Mouse (Mus musculus): ENCODE measurements around the gene Sorbs2.

The Sorbs2 gene

DNA sequence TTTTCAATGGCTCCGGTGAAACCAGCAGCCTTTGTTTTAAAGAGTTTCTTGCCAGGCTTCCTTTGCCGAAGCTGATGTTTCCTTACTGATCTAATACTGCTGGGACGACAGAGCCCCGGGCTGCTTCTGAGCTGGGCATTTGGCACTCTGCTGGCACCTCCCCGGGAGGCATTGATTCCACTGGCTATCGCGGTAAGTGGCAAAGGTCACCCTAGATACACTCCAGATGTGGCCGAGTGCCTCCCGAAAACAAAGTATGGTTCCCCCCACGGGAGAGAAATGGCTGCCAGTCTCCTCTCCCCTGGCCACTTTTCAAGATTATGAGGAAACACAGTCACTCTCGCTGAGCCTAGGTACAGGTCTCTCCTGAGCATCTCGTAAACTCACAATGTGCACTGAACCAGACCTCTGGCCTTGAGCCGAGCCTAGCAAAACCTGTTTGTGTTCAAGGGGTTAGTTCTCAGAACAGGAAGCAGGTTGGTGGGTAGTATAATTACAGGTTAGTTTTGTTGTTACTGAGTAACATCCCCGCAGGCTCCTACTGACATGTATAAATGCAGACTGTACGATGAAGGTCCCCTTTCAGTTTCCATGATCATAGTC, 114.1 kb downstream of the Sorbs2 start:
- peak; percentile 6 for DNase-seq (ENCODE audit: low spot score)

DNA sequence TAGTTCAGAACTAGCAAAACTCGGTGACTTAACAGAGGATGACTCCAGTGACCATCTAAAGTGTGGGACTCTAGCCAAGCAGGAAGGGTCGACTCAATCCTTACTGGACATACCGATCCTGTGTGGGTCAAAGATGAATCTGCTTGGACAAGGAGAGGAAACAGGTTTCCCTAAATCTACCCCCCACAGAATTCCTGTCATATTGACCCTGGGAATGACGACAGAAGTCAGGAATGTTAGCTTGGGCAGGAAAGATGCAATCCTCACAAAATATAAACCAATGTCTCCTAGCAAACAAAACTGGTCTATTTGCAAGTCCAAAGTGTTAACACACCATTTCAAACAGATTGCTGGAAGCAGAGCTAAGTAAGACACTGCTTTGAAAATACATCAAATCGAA, 118.8 kb downstream of the Sorbs2 start:
- no peak for DNase-seq (ENCODE audit: low spot score)

DNA sequence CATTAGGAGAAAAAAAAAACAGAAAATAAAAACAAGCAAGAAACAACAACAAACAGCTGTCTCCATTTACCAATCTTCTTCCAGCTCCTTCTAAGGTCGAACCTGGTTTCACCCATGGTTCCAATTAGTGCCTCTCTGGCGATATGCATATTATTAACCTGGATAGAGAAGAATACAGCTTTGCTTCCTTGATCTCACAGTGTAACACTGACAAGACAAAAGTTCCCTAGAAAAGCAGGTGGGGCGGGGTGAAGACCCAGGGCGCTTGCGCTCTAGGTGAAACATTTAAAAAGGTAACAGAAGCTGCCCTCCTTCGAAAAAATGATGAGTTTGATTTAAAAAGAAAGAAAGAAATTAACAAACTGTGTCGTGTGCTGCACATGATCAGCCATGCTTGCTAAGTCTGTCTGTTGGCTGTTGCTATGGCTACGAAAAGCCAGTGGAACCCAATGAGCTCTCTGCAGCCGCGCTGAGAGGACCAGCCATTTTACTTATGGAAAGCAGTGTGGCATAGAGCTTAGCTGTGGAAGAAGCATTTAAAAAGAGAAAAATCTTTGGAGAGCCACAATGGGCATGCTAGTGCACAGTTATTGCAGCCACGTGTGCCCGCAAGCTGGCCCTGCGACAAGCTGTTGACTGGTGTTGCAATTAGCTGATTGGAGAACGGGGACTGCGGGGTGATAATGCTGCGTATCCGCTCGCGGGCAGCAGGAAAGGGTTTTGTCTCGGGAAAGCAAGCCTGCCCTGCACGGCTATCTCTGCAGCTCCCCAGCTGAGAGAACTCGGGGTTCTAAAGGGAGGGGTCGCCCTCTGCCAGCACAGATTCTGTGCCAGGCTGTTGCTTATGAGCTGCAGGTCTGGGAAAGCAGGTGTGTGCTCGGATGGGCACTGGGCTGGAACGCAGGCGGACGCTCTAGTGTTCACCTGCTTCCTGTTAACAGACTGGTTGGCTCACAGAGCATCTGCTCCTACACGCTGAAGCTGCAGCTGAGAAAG, 120.0 kb downstream of the Sorbs2 start:
- DNase-seq (ENCODE audit: low spot score), result peak; percentile 94

- peak; percentile 7 for DNase-seq (ENCODE audit: low spot score)
These were observed 121.0 kb downstream of the Sorbs2 start for GRCm38 (mm10) chr8:45628421-45629065.

DNA sequence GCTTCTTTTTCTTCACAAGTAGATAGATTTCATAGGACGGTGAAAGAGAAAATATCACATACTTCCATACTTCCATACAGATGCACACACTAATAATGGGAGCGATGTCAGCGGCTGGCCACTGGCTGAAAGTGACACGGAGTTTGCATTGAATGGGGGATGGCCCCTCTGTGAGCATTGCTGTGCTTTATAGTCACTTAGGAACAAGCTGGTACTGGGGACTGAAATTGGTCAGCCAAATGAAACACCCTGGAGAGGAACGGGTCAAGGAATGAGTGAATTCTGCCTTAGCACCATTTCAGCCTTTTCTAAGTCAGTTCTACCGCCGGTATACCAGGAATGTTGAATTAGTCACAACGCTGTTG, 121.5 kb downstream of the Sorbs2 start:
- peak; percentile 5 for DNase-seq (ENCODE audit: low spot score)

DNA sequence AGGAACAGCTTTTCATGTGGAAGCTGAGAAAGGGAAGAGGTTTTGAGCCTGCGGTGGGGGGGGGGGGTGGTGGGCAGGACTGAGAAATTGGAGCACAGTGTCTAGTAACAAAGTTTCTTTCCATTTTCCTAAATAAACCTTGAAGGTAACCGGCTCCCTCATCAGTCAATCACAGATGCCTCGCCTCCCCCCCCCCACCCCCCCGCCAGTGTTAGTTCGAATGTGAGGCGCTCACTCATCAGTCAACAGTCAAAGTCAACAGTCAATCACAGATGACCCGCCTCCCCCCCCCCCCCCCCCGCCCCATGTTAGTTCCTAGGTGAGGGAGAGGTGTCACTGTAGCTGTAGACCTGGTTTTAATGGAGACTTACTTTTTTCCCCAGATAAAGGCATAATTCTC, 123.4 kb downstream of the Sorbs2 start:
- DNase-seq (ENCODE audit: low spot score), result no peak

DNA sequence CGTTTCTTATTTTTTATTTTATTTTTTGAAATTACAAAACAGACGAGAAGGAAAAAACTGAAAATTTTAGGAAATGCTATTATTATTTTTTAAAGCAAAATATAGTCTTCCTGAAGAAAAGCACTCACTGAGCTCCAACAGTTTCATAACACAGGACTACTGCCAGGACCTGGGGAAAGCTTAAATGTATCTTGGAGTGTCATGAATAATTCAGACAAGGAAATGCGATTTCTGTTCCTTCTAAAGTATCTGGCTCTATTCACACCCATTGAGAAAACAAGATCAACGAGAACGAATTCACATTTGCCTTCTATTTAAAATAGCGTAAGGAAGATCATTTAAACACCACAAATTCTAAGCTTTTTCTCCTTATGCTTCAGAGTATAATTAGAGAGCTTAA, 127.6 kb downstream of the Sorbs2 start:
- DNase-seq (ENCODE audit: low spot score), result no peak

- DNase-seq (ENCODE audit: low spot score), result no peak
These were observed 130.2 kb downstream of the Sorbs2 start for GRCm38 (mm10) chr8:45637745-45638144.

DNA sequence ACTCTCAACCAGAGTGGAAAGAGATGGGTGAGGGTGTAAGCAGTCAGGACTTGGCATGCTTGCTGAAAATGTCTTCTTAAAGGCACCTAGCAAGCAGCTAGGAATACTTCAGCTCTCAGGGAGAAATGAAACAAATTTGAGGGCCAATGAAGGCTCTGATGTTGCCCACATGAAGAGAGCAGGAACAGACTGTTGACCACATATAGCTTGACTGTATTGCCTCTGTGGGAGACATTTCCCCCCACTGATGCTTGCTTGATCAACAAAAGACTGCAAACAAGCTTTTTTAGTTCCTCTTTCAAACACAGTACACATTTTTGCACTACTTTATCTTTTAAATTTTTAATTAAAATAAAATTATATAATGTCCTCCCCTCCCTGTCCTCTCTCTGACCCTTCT, 131.9 kb downstream of the Sorbs2 start:
- no peak for DNase-seq (ENCODE audit: low spot score)

DNA sequence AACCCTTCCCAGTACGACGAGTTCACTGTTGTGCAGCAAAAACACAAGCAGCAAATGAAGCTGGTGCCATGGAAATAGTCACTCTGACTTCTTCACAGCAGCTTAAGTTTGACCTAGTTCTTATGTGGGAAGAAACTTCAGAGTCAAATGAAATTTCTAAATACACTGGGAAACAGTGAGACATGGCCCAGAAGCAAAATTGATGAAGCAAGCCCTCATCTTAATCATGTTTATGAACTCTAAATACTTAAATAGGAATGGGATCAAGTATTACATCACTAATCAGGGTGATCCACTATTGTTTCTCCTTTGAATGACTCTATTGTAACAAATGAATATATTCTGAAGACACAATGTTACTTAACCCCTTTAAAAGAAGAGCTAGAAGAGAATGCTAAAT, 137.1 kb downstream of the Sorbs2 start:
- DNase-seq (ENCODE audit: low spot score), result no peak

- DNase-seq (ENCODE audit: low spot score), result no peak
These were observed 141.5 kb downstream of the Sorbs2 start for GRCm38 (mm10) chr8:45649063-45649462.

DNA sequence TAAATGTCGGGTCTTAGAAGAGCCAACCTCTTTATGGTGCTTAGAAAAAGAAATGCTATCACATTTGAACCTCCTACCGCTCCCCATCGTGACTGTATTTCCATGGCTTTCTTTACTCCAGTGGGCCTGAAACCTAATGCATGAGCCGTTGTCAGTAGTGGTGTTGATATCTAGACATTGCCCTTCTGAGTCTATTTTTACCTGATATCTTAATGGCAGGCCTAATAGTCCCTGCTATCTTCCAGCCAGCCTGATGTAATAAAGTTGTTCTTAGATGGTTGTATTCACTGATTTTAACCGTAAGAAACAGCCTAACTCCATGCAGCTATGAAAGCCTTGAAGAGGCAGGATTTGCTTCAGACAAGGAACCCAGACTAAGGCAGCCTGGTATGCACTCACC, 142.4 kb downstream of the Sorbs2 start:
- no peak for DNase-seq (ENCODE audit: low spot score)

DNA sequence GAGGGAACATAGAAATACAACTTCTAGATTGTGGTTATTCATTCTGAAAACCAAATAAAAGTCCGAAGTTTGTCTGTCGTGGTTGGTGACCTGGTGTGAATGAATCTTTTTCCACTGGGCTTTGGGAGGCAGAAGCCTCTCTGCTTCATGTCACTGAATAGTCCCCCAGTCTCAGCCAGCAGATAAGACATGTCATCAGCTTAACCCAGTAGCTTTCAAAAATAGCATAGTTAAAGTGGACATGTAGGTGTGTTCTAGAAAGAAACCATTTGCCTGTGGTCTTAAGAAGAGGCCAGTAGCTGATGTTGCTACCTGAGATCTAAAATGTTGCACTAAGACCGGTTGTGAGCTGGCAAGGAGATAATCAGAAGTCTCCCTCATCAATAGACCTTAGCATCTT, 150.4 kb downstream of the Sorbs2 start:
- DNase-seq (ENCODE audit: low spot score), result no peak

DNA sequence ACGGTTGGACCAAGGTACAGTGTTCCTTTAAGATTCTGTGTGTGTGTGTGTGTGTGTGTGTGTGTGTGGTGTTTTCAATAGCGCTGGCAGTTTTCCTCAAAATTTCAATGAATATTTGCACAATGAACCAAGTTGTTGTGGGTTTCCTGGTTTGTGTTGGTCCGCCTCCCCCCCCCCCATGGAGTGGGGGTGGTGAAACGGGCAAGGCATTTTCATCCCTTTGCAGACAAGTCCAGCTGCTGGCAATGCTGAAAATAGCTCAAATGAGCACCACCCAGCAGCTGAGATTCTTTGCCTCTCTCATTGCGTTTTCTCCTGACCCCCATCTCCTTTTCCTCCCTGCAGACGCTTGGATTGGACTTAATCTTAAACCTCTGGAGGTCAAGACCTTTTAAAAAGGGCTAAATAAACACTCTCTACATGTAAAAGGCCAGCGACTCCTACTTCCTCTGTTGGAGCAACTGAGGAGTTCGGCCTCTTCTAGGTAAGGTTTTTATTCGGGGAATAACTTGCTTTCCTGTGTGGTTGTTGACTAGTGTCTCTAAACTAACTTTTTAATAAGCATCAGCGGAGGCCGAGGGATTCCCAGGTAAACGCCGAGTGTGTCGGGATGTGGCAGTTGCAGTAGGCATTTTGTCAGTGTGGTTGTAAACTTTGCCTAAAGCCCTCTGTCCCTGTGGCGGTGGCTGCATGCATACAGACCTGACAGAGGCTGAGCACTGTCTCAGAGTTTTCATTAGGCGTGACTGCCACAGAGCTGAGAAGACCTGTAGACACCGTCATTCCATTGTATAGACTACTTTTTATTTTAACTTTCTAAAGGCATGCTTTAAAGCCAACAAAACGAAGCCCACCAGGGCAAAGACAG, 151.1 kb downstream of the Sorbs2 start:
- DNase-seq (ENCODE audit: low spot score), result peak; percentile 39

- no peak for DNase-seq (ENCODE audit: low spot score)
These were observed 151.9 kb downstream of the Sorbs2 start for GRCm38 (mm10) chr8:45659473-45659872.

DNA sequence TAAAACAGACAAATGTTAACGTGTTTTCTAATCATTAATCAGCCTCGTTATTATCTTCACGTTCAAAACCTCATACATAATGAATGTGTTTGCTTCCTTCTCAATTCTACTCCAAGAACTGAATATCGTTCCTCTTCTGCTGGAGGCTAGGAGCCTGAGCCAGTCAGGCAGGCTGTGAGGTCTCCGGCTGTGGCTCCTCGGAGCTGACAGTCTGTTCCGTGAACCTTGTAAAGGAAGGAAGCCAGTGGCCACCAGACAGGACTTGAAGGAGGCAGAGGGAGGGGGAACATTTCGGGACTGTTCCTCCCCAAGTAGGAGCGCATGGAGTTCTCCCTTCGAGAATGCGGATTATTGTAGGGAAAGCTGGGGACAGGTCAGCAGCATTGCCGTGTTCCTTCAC, 153.0 kb downstream of the Sorbs2 start:
- no peak for DNase-seq (ENCODE audit: low spot score)

GRCm38 (mm10) chr8:45661605-45662004, 154.0 kb downstream of the Sorbs2 start:
- no peak for DNase-seq (ENCODE audit: low spot score)

DNA sequence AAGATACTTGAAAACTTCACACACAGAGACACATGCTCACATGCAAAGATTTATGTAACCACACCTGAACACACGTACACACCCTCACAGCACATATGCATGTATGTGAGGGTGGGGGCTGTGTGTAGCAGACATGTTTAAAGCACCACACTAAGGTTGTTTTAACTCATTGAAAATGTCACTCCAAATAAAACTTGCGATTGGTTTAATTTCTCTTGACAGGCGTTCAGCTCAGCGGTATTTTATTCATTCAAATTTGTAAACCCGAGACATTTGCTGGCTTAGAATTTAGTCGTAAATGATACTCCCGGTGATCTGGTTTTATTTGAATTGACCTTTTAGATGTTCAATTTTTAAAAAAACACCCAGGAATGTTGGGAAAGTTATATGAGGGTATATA, 158.6 kb downstream of the Sorbs2 start:
- no peak for DNase-seq (ENCODE audit: low spot score)

- DNase-seq (ENCODE audit: low spot score), result no peak
These were observed 165.6 kb downstream of the Sorbs2 start for GRCm38 (mm10) chr8:45673149-45673548.

GRCm38 (mm10) chr8:45675821-45676279, 168.3 kb downstream of the Sorbs2 start:
- DNase-seq (ENCODE audit: low spot score), result no peak

GRCm38 (mm10) chr8:45677114-45677853, 169.7 kb downstream of the Sorbs2 start:
- no peak for DNase-seq (ENCODE audit: low spot score)
